Comparison of ENCODE assay signal across 7 mouse cellular contexts in the genomic region with DNA sequence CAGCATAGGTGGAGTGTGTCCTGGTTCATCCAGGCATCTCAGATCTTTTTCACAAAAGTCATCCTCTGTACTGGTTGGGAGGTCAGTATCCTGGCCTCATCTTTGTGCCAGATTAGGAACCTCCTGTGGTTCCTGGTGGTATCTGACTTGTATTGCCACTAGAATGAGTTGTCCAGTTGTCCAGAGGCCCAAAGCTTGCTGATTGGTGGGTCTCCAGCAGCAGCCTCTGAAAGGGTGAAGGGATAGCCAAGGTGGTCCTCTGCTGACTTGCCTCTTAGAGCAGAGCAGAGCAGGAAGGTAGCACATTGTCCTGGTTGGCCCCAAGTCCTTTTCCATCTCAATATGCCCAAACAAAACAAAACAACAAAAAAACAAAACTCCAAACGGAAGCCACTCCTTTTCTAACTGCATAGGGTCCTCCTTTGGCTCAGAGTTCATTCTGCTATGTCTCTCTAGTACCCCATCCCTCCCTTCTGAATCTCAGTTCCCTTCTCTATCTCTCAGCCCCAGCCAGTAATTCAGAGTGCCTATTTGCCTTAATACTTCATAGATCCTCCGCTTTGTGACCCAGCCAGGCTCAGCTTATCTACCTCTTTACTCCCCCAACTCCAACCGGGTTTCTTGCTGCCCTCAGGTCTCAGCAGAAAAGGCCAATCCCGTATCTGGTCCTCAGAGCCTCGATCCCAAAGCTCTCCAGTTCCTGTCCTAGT. TPM values are rescaled to one million over a fixed set of nuclear protein-coding genes. Genes with fewer than 3 reads are reported as not detected.
DNase-seq lines count a peak whose midpoint lies in the region; ATAC-seq and TF ChIP-seq lines count a peak whose summit lies in the region.

No protein-coding gene starts in this region.

- no peak overlapping the region for H3K27ac ChIP-seq in forebrain, embryonic 15.5 days (replicated peaks)
- no peak overlapping the region for H3K27ac ChIP-seq in limb, embryonic 14.5 days (replicated peaks; ENCODE audit: low read depth, low read length)
- no peak overlapping the region for H3K27ac ChIP-seq in stomach, embryonic 14.5 days (ENCODE audit: low read length)

- peak overlapping the region; percentile 100 for H3K4me3 ChIP-seq in megakaryocyte, embryonic 14.5 days (replicated peaks)
- peak overlapping the region; percentile 78; the same call in 1 of the 2 replicates for H3K4me3 ChIP-seq in forebrain, embryonic 15.5 days
- peak overlapping the region; percentile 92; the same call in 1 of the 2 replicates for H3K4me3 ChIP-seq in limb, embryonic 14.5 days (replicated peaks; ENCODE audit: low read length)
- H3K4me3 ChIP-seq in stomach, embryonic 14.5 days (ENCODE audit: low read depth, low read length) = peak overlapping the region; percentile 92; the same call in 1 of the 2 replicates

- intact Hi-C loops in gastrocnemius, postnatal 14 days (cut with DNase I; ENCODE audit: low total_unique reads) = no loop called here

- H3K4me2 ChIP-seq in forebrain, embryonic 15.5 days (replicated peaks) = peak overlapping the region; percentile 84
- H3K4me2 ChIP-seq in limb, embryonic 14.5 days (replicated peaks; ENCODE audit: low read depth, low read length, severe bottlenecking) = peak overlapping the region; percentile 97
- peak overlapping the region; percentile 46 for H3K4me2 ChIP-seq in stomach, embryonic 14.5 days (replicated peaks; ENCODE audit: low read depth, low read length)

- WGBS in forebrain, embryonic 15.5 days = 46% methylated on average over 5 of the region's 5 CpGs
- WGBS in limb, embryonic 14.5 days = 53% methylated on average over 5 of the region's 5 CpGs
- WGBS in stomach, embryonic 14.5 days = 58% methylated on average over 5 of the region's 5 CpGs

- TF ChIP-seq POLR2A in limb, embryonic 14.5 days (IDR thresholded peaks at IDR 0.05; ENCODE audit: borderline replicate concordance, extremely low read depth, insufficient read depth, insufficient read length) = no peak

- H3K27me3 ChIP-seq in megakaryocyte, embryonic 14.5 days (replicated peaks) = no peaks in the 10 kb centered on the region
- no peaks in the 10 kb centered on the region for H3K27me3 ChIP-seq in forebrain, embryonic 15.5 days
- H3K27me3 ChIP-seq in limb, embryonic 14.5 days (ENCODE audit: control insufficient read depth, insufficient read depth, low read length) = no peaks in the 10 kb centered on the region
- no peaks in the 10 kb centered on the region for H3K27me3 ChIP-seq in stomach, embryonic 14.5 days (ENCODE audit: control insufficient read depth, insufficient read depth, low read length)

- H3K9ac ChIP-seq in forebrain, embryonic 15.5 days (replicated peaks) = peak overlapping the region; percentile 81; the same call in 1 of the 2 replicates
- H3K9ac ChIP-seq in limb, embryonic 14.5 days (ENCODE audit: low read depth, low read length, severe bottlenecking) = 0 out of 2 replicates have a peak overlapping the region, but pooled peaks have one; percentile 93
- H3K9ac ChIP-seq in stomach, embryonic 14.5 days (replicated peaks; ENCODE audit: low read depth, low read length) = no peak overlapping the region

- no peak for ATAC-seq in megakaryocyte, adult 5-6 weeks (ENCODE audit: poor library complexity, severe bottlenecking)
- ATAC-seq in forebrain, embryonic 15.5 days (replicated peaks) = no peak
- no peak for ATAC-seq in limb, embryonic 14.5 days (ENCODE audit: low FRiP score, low read depth)
- no peak for ATAC-seq in stomach, embryonic 14.5 days (ENCODE audit: insufficient number of reproducible peaks, insufficient read depth, low FRiP score, low read depth)

- no peak for DNase-seq in limb, embryonic 14.5 days (ENCODE audit: low spot score)
- no peak for DNase-seq in embryo, embryonic 9.5 days (ENCODE audit: extremely low spot score)
- DNase-seq in gastrocnemius, postnatal 14 days = no peak

- H3K9me3 ChIP-seq in megakaryocyte, embryonic 14.5 days = no peaks in the 10 kb centered on the region
- H3K9me3 ChIP-seq in forebrain, embryonic 15.5 days = no peaks in the 10 kb centered on the region
- H3K9me3 ChIP-seq in limb, embryonic 14.5 days (ENCODE audit: control insufficient read depth, low read length) = no peaks in the 10 kb centered on the region
- H3K9me3 ChIP-seq in stomach, embryonic 14.5 days (ENCODE audit: control insufficient read depth, low read depth, low read length) = no peaks in the 10 kb centered on the region

- H3K4me1 ChIP-seq in megakaryocyte, embryonic 14.5 days = peaks cover 82% of the 10 kb centered on the region
- peaks cover 23% of the 10 kb centered on the region for H3K4me1 ChIP-seq in forebrain, embryonic 15.5 days
- peaks cover 34% of the 10 kb centered on the region for H3K4me1 ChIP-seq in limb, embryonic 14.5 days (ENCODE audit: control insufficient read depth, insufficient read depth, low read length)
- H3K4me1 ChIP-seq in stomach, embryonic 14.5 days (ENCODE audit: control insufficient read depth, insufficient read depth, low read length) = peaks cover 33% of the 10 kb centered on the region

- peaks cover 3% of the 10 kb centered on the region for H3K36me3 ChIP-seq in megakaryocyte, embryonic 14.5 days (replicated peaks; ENCODE audit: low read length)
- no peaks in the 10 kb centered on the region for H3K36me3 ChIP-seq in forebrain, embryonic 15.5 days
- H3K36me3 ChIP-seq in limb, embryonic 14.5 days (ENCODE audit: control insufficient read depth, insufficient read depth, low read length) = no peaks in the 10 kb centered on the region
- no peaks in the 10 kb centered on the region for H3K36me3 ChIP-seq in stomach, embryonic 14.5 days (ENCODE audit: control insufficient read depth, insufficient read depth, low read length)

RNA-seq across cellular contexts. Expression of a gene that starts 0.9 kb away (rescaled TPM):
- polyA plus RNA-seq in megakaryocyte, embryonic 14.5 days (2012; ENCODE audit: insufficient read depth, low replicate concordance) = 10.9 and 24.3 TPM in 2 replicates
- 52.2 and 73.5 TPM in 2 replicates for total RNA-seq in megakaryocyte, adult 5-6 weeks (2015)
- total RNA-seq in megakaryocyte, adult 5-6 weeks (2017) = 59.7 and 63.8 TPM in 2 replicates
- 47.1 and 50.2 TPM in 2 replicates for polyA plus RNA-seq in forebrain, embryonic 15.5 days (2015; fragmentation: Nextera tagmentation; extraction: Ambion mirVana)
- 35.5 and 38.7 TPM in 2 replicates for polyA plus RNA-seq in limb, embryonic 14.5 days (2012; rRNA removed)
- 26.7 and 30.2 TPM in 2 replicates for polyA plus RNA-seq in limb, embryonic 14.5 days (2014; fragmentation: Nextera tagmentation; extraction: Ambion mirVana)
- polyA plus RNA-seq in stomach, embryonic 14.5 days (2014; fragmentation: Nextera tagmentation; extraction: Ambion mirVana) = 31.0 and 35.1 TPM in 2 replicates
- total RNA-seq in gastrocnemius, postnatal 14 days (2021) = 10 to 100 TPM; 37.7 to 39.9 TPM

RNA-seq across cellular contexts. Expression of a gene that starts 48.8 kb away (rescaled TPM):
- polyA plus RNA-seq in megakaryocyte, embryonic 14.5 days (2012; ENCODE audit: insufficient read depth, low replicate concordance) = not detected in 2 replicates
- 0.46 and 0.85 TPM in 2 replicates for total RNA-seq in megakaryocyte, adult 5-6 weeks (2015)
- 1.3 and 1.5 TPM in 2 replicates for total RNA-seq in megakaryocyte, adult 5-6 weeks (2017)
- 1.8 and 2.4 TPM in 2 replicates for polyA plus RNA-seq in forebrain, embryonic 15.5 days (2015; fragmentation: Nextera tagmentation; extraction: Ambion mirVana)
- polyA plus RNA-seq in limb, embryonic 14.5 days (2012; rRNA removed) = 1.0 and 1.6 TPM in 2 replicates
- 2.1 and 2.7 TPM in 2 replicates for polyA plus RNA-seq in limb, embryonic 14.5 days (2014; fragmentation: Nextera tagmentation; extraction: Ambion mirVana)
- 2.6 and 2.7 TPM in 2 replicates for polyA plus RNA-seq in stomach, embryonic 14.5 days (2014; fragmentation: Nextera tagmentation; extraction: Ambion mirVana)
- total RNA-seq in gastrocnemius, postnatal 14 days (2021) = under 1 TPM; 0.13 to 0.14 TPM

Comparison
In these comparisons a context has a peak if more than half of its experiments do, and no peak if none do; other contexts are left out.
1. H3K4me2 ChIP-seq: peak in every context shown above with its lines; median percentile 97 in limb, embryonic 14.5 days; 84 in forebrain, embryonic 15.5 days; 46 in stomach, embryonic 14.5 days.